In the genomic region with DNA sequence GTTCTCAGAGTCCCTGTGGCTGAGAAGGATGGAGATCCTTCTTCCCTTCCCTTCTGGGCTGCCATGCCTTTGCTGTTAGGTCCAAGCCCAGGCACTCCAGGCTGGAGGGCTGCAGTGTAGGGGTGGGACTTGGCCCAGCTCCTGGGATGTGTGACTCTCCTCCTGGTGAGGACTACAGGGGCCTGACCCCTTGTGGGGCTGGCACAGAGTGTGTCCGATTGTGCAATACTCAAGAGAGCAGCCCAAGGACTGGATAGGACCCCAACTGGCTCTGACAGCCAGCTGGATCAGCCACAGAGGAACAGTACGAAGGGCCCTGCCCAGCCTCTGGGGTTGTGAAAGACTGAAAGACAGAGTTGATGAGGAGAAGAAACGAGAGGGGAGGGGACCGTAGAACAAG, we compare ENCODE assay signal across 8 mouse cellular contexts. TPM values are rescaled to one million over a fixed set of nuclear protein-coding genes. Genes with fewer than 3 reads are reported as not detected.
DNase-seq lines count a peak whose midpoint lies in the region; ATAC-seq and TF ChIP-seq lines count a peak whose summit lies in the region.

No protein-coding gene starts in this region.

- DNase-seq in thymus, adult 18-20 months: peak; percentile 13
- DNase-seq in thymus, postnatal 36 days: no peak
- peak; percentile 84 for DNase-seq in lung, embryonic 14.5 days
- no peak for DNase-seq in frontal cortex, postnatal 36 days (ENCODE audit: low spot score in 2 of 2)
- no peak for DNase-seq in B cell, adult 2 months
- DNase-seq in right cerebral cortex, postnatal 4 days: no peak

- no peak overlapping the region for H3K27ac ChIP-seq in heart, embryonic 12.5 days (ENCODE audit: poor library complexity, severe bottlenecking)
- no peak overlapping the region for H3K27ac ChIP-seq in lung, embryonic 14.5 days (ENCODE audit: low read depth)

- peaks cover 78% of the 10 kb centered on the region for H3K27me3 ChIP-seq in heart, embryonic 12.5 days (replicated peaks)
- peaks cover 43% of the 10 kb centered on the region for H3K27me3 ChIP-seq in lung, embryonic 14.5 days (ENCODE audit: insufficient read depth, low read length)

- H3K9me3 ChIP-seq in heart, embryonic 12.5 days (replicated peaks): no peaks in the 10 kb centered on the region
- H3K9me3 ChIP-seq in lung, embryonic 14.5 days (ENCODE audit: low read depth, low read length): no peaks in the 10 kb centered on the region

- H3K36me3 ChIP-seq in heart, embryonic 12.5 days: no peaks in the 10 kb centered on the region
- no peaks in the 10 kb centered on the region for H3K36me3 ChIP-seq in lung, embryonic 14.5 days (ENCODE audit: insufficient read depth)

- 30% methylated on average over 4 of the region's 4 CpGs for WGBS in heart, embryonic 12.5 days
- WGBS in lung, embryonic 14.5 days: 13% methylated on average over 4 of the region's 4 CpGs

- no peak; the same call in 1 of the 2 replicates for TF ChIP-seq CTCF in lung, embryonic 14.5 days (IDR thresholded peaks at IDR 0.05; ENCODE audit: low read depth)

- peak; percentile 12; the same call in 1 of the 2 replicates for ATAC-seq in heart, embryonic 12.5 days (ENCODE audit: insufficient number of reproducible peaks, low FRiP score)
- peak; percentile 86 for ATAC-seq in lung, embryonic 14.5 days (ENCODE audit: insufficient read depth)
- no peak for ATAC-seq in inflammation-experienced regulatory T-cells, adult 6 months

- H3K4me1 ChIP-seq in heart, embryonic 12.5 days (replicated peaks): peaks cover 35% of the 10 kb centered on the region
- H3K4me1 ChIP-seq in lung, embryonic 14.5 days (ENCODE audit: insufficient read depth): peaks cover 7% of the 10 kb centered on the region; the same call in 1 of the 2 replicates

- no peak overlapping the region for H3K4me3 ChIP-seq in heart, embryonic 12.5 days
- H3K4me3 ChIP-seq in lung, embryonic 14.5 days (ENCODE audit: low read depth, low read length): peak overlapping the region; percentile 43; the same call in 1 of the 2 replicates

- H3K4me2 ChIP-seq in heart, embryonic 12.5 days: no peak overlapping the region
- H3K4me2 ChIP-seq in lung, embryonic 14.5 days: peak overlapping the region; percentile 61

- no peak overlapping the region for H3K9ac ChIP-seq in heart, embryonic 12.5 days
- H3K9ac ChIP-seq in lung, embryonic 14.5 days: no peak overlapping the region

RNA-seq across cellular contexts. Expression of gene Ppl, which starts 1.5 kb away (rescaled TPM):
- 1.5 and 2.1 TPM in 2 replicates for polyA plus RNA-seq in heart, embryonic 12.5 days (2016; fragmentation: Nextera tagmentation; extraction: Ambion mirVana)
- polyA plus RNA-seq in lung, embryonic 14.5 days (2014; fragmentation: Nextera tagmentation; extraction: Ambion mirVana): 3.7 and 4.7 TPM in 2 replicates
- polyA plus RNA-seq in inflammation-experienced regulatory T-cells, adult 6 months (2017; shearing (Covaris generic)): under 1 TPM in 2 of 3 experiments, not detected in 1; 0.10 to 0.12 TPM

RNA-seq across cellular contexts. Expression of gene Sec14l5, which starts 16.1 kb away (rescaled TPM):
- not detected in 2 replicates for polyA plus RNA-seq in heart, embryonic 12.5 days (2016; fragmentation: Nextera tagmentation; extraction: Ambion mirVana)
- 0.49 and 0.86 TPM in 2 replicates for polyA plus RNA-seq in lung, embryonic 14.5 days (2014; fragmentation: Nextera tagmentation; extraction: Ambion mirVana)
- polyA plus RNA-seq in inflammation-experienced regulatory T-cells, adult 6 months (2017; shearing (Covaris generic)): not detected

Comparison
In these comparisons a context has a peak if more than half of its experiments do, and no peak if none do; other contexts are left out.
1. DNase-seq: peak in thymus, adult 18-20 months (2 of 2) and lung, embryonic 14.5 days (single experiment); none in thymus, postnatal 36 days (0 of 2), frontal cortex, postnatal 36 days (0 of 2), B cell, adult 2 months (0 of 2) and right cerebral cortex, postnatal 4 days (single experiment).